Mouse (Mus musculus): ENCODE data around the gene Gm49318.

DNA sequence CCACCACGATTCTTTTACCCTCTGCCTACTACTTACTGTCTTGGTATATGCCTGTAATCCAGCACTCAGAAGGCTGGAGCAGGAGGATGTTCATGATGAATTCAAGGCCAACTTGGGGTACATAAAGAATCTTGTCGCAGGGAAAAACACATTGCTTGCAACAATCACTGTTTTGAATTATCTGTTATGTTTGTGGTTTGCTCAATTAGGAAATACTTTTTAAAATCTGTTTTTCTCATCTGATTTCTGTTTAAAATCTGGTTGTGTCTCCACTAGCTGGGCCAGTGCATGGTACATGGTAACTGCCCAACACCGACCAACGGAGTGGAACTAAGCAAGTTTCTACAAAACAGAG, 13.6 kb upstream of the Gm49318 start:
- TF ChIP-seq FLI1 (IDR thresholded peaks at IDR 0.05; ENCODE audit: low read length) (no peak), GATA1 (IDR thresholded peaks at IDR 0.05; ENCODE audit: borderline replicate concordance, low read length) (no peak)

All from megakaryocyte, embryonic 14.5 days (primary cell).